In genomic region chr19:49911738-49912137, GRCm38 (mm10) we compare ENCODE assay signal across 26 mouse cellular contexts.
"Had no signal": no experiment of that assay in that cellular context is flagged by ENCODE, and none has a peak within 500 bp of the region (broad histone marks: within the 10 kb centered on the region; RNA-seq: fewer than 3 reads in every experiment).

No protein-coding gene starts in this region.

- H3K4me2 ChIP-seq: embryonic facial prominence, embryonic 12.5 days; embryonic facial prominence, embryonic 13.5 days; embryonic facial prominence, embryonic 15.5 days; forebrain, embryonic 12.5 days; forebrain, embryonic 13.5 days; forebrain, embryonic 15.5 days had no signal

- H3K36me3 ChIP-seq: embryonic facial prominence, embryonic 10.5 days; embryonic facial prominence, embryonic 12.5 days; embryonic facial prominence, embryonic 13.5 days; embryonic facial prominence, embryonic 15.5 days; forebrain, embryonic 10.5 days; forebrain, embryonic 12.5 days; forebrain, embryonic 15.5 days had no signal

- ATAC-seq: forebrain, embryonic 13.5 days; forebrain, embryonic 14.5 days; forebrain, embryonic 15.5 days; forebrain, embryonic 16.5 days; forebrain, postnatal 0 days had no signal

- H3K4me3 ChIP-seq: embryonic facial prominence, embryonic 10.5 days; embryonic facial prominence, embryonic 12.5 days; embryonic facial prominence, embryonic 13.5 days; embryonic facial prominence, embryonic 15.5 days; erythroblast, embryonic 14.5 days; forebrain, embryonic 10.5 days; forebrain, embryonic 12.5 days; forebrain, embryonic 13.5 days; forebrain, embryonic 15.5 days; gastrocnemius, adult 2 months; heart, adult 2 months had no signal

- DNase-seq: cerebellum, adult 9-10 months; cerebellum, adult 9-11 months; cerebellum, postnatal 10 days; cerebellum, postnatal 14 days; cerebellum, postnatal 25 days; cerebellum, postnatal 36 days; embryo, embryonic 11 days; forebrain, postnatal 0 days; gastrocnemius, adult 2 months; gastrocnemius, postnatal 14 days; gastrocnemius, postnatal 25 days; gastrocnemius, postnatal 36 days; heart, adult 11 months; heart, adult 18-20 months; heart, adult 2 months had no signal

- H3K4me1 ChIP-seq: embryonic facial prominence, embryonic 10.5 days; embryonic facial prominence, embryonic 12.5 days; embryonic facial prominence, embryonic 13.5 days; embryonic facial prominence, embryonic 15.5 days; forebrain, embryonic 10.5 days; forebrain, embryonic 12.5 days; forebrain, embryonic 13.5 days; forebrain, embryonic 15.5 days had no signal

- H3K27ac ChIP-seq: embryonic facial prominence, embryonic 10.5 days; embryonic facial prominence, embryonic 12.5 days; embryonic facial prominence, embryonic 13.5 days; embryonic facial prominence, embryonic 15.5 days; forebrain, embryonic 10.5 days; forebrain, embryonic 12.5 days; forebrain, embryonic 13.5 days; forebrain, embryonic 15.5 days; gastrocnemius, adult 2 months; heart, adult 2 months had no signal

- H3K9me3 ChIP-seq: embryonic facial prominence, embryonic 10.5 days; embryonic facial prominence, embryonic 12.5 days; embryonic facial prominence, embryonic 13.5 days; embryonic facial prominence, embryonic 15.5 days; forebrain, embryonic 10.5 days; forebrain, embryonic 12.5 days; forebrain, embryonic 13.5 days; forebrain, embryonic 15.5 days had no signal

- H3K9ac ChIP-seq: embryonic facial prominence, embryonic 12.5 days; embryonic facial prominence, embryonic 13.5 days; embryonic facial prominence, embryonic 15.5 days; forebrain, embryonic 12.5 days; forebrain, embryonic 13.5 days; forebrain, embryonic 15.5 days; forebrain, postnatal 0 days had no signal

- H3K27me3 ChIP-seq: embryonic facial prominence, embryonic 12.5 days; embryonic facial prominence, embryonic 13.5 days; embryonic facial prominence, embryonic 15.5 days; forebrain, embryonic 15.5 days had no signal
